Mouse (Mus musculus) inflammation-experienced regulatory T-cells (primary cell): ENCODE data around the gene Gm5150. TPM values are rescaled to one million over a fixed set of nuclear protein-coding genes. Genes with fewer than 3 reads are reported as not detected.

ENCODE experiments used
- polyA plus RNA-seq, 2 experiments: library from polyadenylated mRNA; unstranded; fragments of 100-300 nt; shearing (Covaris generic); gene quantifications; one replicate each; pipeline ENCODE4 v1.2.1; 2017

Gm5150 gene
- polyA plus RNA-seq, result under 1 TPM in 1 of 2 experiments, not detected in 1; 0.62 TPM

GRCm38 (mm10) chr3:16006215-16006614 is at the start of gene Gm5150:
TSS of gene Gm5150 (minus strand) at chr3:16006437.

Other genes starting within 250 kb of the Gm5150 start
- under 1 TPM in 1 of 2 experiments, not detected in 1; 0.28 TPM for gene Sirpb1c, start 157.9 kb downstream of the Gm5150 start, polyA plus RNA-seq